Mouse (Mus musculus) cerebellum, adult 11-12 months (tissue): ENCODE data around the gene Zfp827.
"Not testable (repeated sequence)": the region's sequence is repeated elsewhere in the genome, so short reads cannot be mapped to it uniquely, and the experiment has no call there.

Experiments
- DNase-seq: peaks from one replicate; pipeline ENCODE4 v3.0.0; 2022

The Zfp827 gene

GRCm38 (mm10) chr8:79114561-79114960 is 86.3 kb downstream of the Zfp827 start:
- no peak for DNase-seq

- no peak for DNase-seq
Observed at GRCm38 (mm10) chr8:79116436-79116835, 88.2 kb downstream of the Zfp827 start.

GRCm38 (mm10) chr8:79117711-79118110 is 89.5 kb downstream of the Zfp827 start:
- no peak for DNase-seq

GRCm38 (mm10) chr8:79121614-79122013 is 93.4 kb downstream of the Zfp827 start:
- DNase-seq, result no peak

- DNase-seq, result no peak
Observed at GRCm38 (mm10) chr8:79124231-79124630, 96.0 kb downstream of the Zfp827 start.

- DNase-seq, result no peak
Observed at GRCm38 (mm10) chr8:79127211-79127816, 99.1 kb downstream of the Zfp827 start.

- not testable (repeated sequence) for DNase-seq
Observed at GRCm38 (mm10) chr8:79128534-79128933, 100.3 kb downstream of the Zfp827 start.

- no peak for DNase-seq
Observed at GRCm38 (mm10) chr8:79139614-79140013, 111.4 kb downstream of the Zfp827 start.

- no peak for DNase-seq
Observed at GRCm38 (mm10) chr8:79140981-79141380, 112.7 kb downstream of the Zfp827 start.

- no peak for DNase-seq
Observed at GRCm38 (mm10) chr8:79141592-79141991, 113.4 kb downstream of the Zfp827 start.

GRCm38 (mm10) chr8:79143729-79144128 is 115.5 kb downstream of the Zfp827 start:
- no peak for DNase-seq

- peak; percentile 12 for DNase-seq
Observed at GRCm38 (mm10) chr8:79145210-79145609, 117.0 kb downstream of the Zfp827 start.

- DNase-seq, result no peak
Observed at GRCm38 (mm10) chr8:79145626-79146025, 117.4 kb downstream of the Zfp827 start.

- DNase-seq, result no peak
Observed at GRCm38 (mm10) chr8:79148799-79149198, 120.6 kb downstream of the Zfp827 start.

- no peak for DNase-seq
Observed at GRCm38 (mm10) chr8:79149880-79150279, 121.6 kb downstream of the Zfp827 start.

GRCm38 (mm10) chr8:79150544-79151192 is 122.4 kb downstream of the Zfp827 start:
- DNase-seq, result no peak

- no peak for DNase-seq
Observed at GRCm38 (mm10) chr8:79151644-79152043, 123.4 kb downstream of the Zfp827 start.

- no peak for DNase-seq
Observed at GRCm38 (mm10) chr8:79153201-79153600, 125.0 kb downstream of the Zfp827 start.

- DNase-seq, result no peak
Observed at GRCm38 (mm10) chr8:79153637-79154036, 125.4 kb downstream of the Zfp827 start.

- DNase-seq, result no peak
Observed at GRCm38 (mm10) chr8:79155556-79156161, 127.4 kb downstream of the Zfp827 start.

- no peak for DNase-seq
Observed at GRCm38 (mm10) chr8:79157366-79157765, 129.1 kb downstream of the Zfp827 start.

- DNase-seq, result no peak
Observed at GRCm38 (mm10) chr8:79158357-79158756, 130.1 kb downstream of the Zfp827 start.

GRCm38 (mm10) chr8:79159397-79159796 is 131.2 kb downstream of the Zfp827 start:
- no peak for DNase-seq

- no peak for DNase-seq
Observed at GRCm38 (mm10) chr8:79160302-79160701, 132.1 kb downstream of the Zfp827 start.
